Mouse (Mus musculus) lung, adult 2 months (tissue): ENCODE measurements around the gene Alox5. TPM values are rescaled to one million over a fixed set of nuclear protein-coding genes. Genes with fewer than 3 reads are reported as not detected.

Experiments
- DNase-seq: peaks from one replicate; pipeline ENCODE4 v3.0.0; 2022
- H3K4me1 ChIP-seq: fragments of 200-500 bp; 2 replicates; pipeline ENCODE4 v1.6.1; 2011; ENCODE audit warnings: low read length; ENCODE audit not compliant: control insufficient read depth, insufficient read depth
- H3K4me3 ChIP-seq: fragments of 200-500 bp; replicated peaks from 2 replicates; pipeline ENCODE3; 2011; ENCODE audit warnings: low read depth, mild to moderate bottlenecking, control low read depth, low read length; ENCODE audit errors: extremely low read depth
- CTCF ChIP-seq: fragments of 200-500 bp; IDR thresholded peaks from 2 replicates; pipeline ENCODE4 v1.5.1; 2011; ENCODE audit warnings: mild to moderate bottlenecking, low read length, control low read depth; ENCODE audit not compliant: insufficient read depth
- POLR2A ChIP-seq: fragments of 200-500 bp; IDR thresholded peaks from 2 replicates; pipeline ENCODE4 v1.6.1; 2011; ENCODE audit warnings: low read depth, mild to moderate bottlenecking, control low read depth, low read length, borderline replicate concordance; ENCODE audit errors: extremely low read depth
- WGBS: fragments of 180-500 bp; shearing (Covaris S2); methylation state at CpG from one replicate; pipeline ENCODE4 v1.1.7; 2018; 5-methylcytosine and 5-hydroxymethylcytosine counted together
- polyA plus RNA-seq: library from polyadenylated mRNA; depleted of rRNA; stranded (reverse); fragments of >200 nt; gene quantifications from 2 replicates; pipeline ENCODE4 v1.2.3, GENCODE M21; 2012

Gene Alox5
- polyA plus RNA-seq, 1 experiment = 9.1 TPM

DNA sequence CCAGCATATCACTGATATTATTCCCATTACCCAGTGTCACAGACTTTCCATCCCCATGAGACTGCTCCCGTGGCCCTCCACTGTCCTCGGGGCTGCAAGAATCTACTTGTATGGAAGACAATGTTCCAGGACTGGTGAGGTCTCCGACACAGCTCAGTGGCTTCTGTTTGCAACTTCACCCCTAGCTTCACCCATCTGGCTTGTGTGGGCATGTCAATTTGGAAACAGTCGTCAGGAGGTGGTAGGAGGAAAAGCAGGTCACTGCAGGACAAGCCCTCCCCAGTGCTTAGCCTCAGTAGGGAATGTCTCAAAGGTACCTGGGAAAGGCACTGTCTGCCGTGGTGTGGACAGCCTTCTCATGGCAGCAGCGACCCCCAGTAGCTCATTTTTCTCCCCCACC lies 41.3 kb downstream of the Alox5 start:
- 68% methylated on average over 6 of the region's 6 CpGs for WGBS
- no peak for TF ChIP-seq CTCF
- no peak for TF ChIP-seq POLR2A
- Histone ChIP-seq H3K4me3 (no peak overlapping the region), H3K4me1 (no peaks in the 10 kb centered on the region)
- DNase-seq = no peak

DNA sequence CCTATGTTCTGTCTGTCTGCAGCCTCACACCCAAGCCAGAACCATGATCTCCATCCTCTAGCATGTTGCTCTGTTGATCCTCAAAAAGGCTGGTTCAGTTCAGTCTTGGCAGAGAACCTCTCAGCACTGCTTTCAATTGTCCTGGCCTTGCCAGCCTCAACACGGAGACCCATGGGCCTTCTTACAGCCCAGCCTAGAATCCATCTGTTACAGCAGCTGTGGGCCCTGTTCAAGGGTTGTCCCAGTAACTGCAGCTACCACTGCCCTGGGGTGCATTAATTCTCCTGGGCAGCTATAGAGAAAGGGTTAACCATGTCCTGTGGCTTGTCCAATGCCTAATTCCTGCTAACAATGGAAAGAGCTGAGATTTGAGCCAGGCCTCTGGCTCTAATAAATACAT lies 42.5 kb downstream of the Alox5 start:
- WGBS = 76% methylated on average over 1 of the region's 1 CpGs
- no peak for TF ChIP-seq POLR2A
- no peak for TF ChIP-seq CTCF
- no peaks in the 10 kb centered on the region for H3K4me1 ChIP-seq
- no peak overlapping the region for H3K4me3 ChIP-seq
- no peak for DNase-seq

DNA sequence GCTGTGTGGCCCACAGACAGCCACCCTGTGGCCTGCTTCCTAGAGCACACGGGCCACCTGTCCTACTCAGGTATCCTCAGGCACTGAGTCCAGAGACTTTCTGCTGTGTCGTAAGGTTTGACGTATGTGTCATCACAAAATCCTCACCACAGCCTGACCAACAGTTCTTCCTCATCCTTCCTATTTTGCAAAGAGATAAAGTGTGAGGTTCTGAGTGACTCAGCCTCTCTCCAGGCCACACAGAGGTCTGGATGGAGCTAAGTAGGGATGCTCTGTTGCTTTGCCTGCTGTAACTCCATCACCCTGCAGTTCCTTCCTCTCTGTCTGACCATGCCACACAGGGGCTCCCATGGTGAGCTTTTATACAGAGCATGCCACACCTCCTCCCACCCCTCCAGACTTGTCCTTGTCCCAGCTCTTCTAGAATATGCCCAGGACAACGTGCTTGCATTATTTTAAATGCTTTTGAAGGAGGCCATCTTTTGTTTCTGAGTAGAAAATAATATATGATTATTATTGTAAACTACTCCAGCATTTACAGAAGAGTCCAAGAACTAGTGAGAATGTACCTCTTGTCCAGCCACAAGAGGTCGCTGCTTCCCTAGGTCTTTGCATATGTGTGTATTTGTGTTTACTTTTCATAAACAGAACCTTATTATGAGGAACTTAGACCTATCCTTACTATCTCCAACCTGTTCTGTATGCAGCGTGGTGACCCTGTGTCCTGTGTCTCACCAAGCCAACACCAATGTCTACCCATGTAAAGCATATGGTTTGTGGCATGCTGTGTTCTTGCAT lies 43.3 kb downstream of the Alox5 start:
- Histone ChIP-seq H3K4me1 (no peaks in the 10 kb centered on the region), H3K4me3 (no peak overlapping the region)
- WGBS = 60% methylated on average over 6 of the region's 6 CpGs
- no peak for TF ChIP-seq POLR2A
- TF ChIP-seq CTCF = no peak
- DNase-seq = no peak

DNA sequence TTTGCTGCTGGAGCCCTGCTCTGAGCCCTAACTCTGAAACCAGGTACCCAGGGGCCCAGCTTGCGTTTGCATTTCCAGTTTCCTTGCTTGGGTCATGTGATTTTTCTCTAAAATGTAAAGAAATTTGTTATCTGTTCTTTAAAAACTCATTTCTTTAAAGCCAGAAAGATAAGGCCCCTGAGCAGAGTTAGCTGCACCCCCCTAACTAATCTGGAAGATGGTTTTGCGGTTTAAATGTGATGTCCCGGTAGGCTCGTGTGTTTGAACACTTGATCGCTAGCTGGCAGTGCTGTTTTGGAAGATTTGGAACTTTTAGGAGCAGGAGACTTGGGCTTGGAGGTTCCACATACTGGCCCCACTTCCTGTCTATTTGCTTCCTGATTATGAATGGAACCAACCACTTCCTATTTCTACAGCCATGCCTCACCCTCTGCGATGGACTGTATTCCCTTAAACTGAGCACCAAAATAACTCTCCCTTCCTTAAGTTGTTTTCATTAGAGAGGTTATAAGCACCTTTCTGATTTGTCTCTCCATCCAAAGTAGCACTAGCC lies 44.9 kb downstream of the Alox5 start:
- DNase-seq = no peak
- 72% methylated on average over 6 of the region's 6 CpGs for WGBS
- TF ChIP-seq POLR2A = no peak
- TF ChIP-seq CTCF = no peak
- no peak overlapping the region for H3K4me3 ChIP-seq
- no peaks in the 10 kb centered on the region for H3K4me1 ChIP-seq

DNA sequence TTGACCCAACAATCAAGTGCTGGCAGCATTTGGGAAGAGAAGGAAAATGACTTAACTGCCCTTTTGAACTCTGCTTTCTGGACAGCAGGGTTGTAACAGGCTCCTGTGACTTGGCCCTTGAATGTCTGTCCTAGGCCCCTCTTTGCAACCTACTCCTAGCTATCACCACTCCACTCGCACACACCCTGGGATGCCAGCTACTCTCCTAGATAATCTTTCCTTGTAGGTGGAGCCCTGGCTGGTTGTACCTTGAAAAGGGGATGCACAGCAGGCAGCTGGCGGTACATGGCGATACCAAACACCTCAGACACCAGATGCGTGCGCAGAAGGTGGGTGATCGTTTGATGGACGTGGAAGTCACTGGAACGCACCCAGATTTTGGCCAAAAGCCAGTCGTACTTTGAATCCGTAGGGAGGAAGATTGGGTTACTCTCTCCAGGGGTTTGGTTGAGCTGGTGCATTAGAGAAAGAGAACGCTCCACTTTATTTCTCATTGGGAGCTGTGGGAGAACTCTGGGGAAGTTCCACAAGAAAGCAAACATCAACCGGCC lies 45.8 kb downstream of the Alox5 start:
- WGBS = 80% methylated on average over 12 of the region's 12 CpGs
- TF ChIP-seq POLR2A (no peak), CTCF (no peak)

GRCm38 (mm10) chr6:116412546-116413325 lies 48.2 kb downstream of the Alox5 start:
- 90% methylated on average over 14 of the region's 14 CpGs for WGBS
- Histone ChIP-seq H3K4me3 (no peak overlapping the region), H3K4me1 (no peaks in the 10 kb centered on the region)
- DNase-seq = no peak
- TF ChIP-seq POLR2A (no peak), CTCF (no peak)

More for the DNA sequence above, 45.8 kb downstream of the Alox5 start:
- Histone ChIP-seq H3K4me3 (no peak overlapping the region), H3K4me1 (no peaks in the 10 kb centered on the region)
- no peak for DNase-seq

DNA sequence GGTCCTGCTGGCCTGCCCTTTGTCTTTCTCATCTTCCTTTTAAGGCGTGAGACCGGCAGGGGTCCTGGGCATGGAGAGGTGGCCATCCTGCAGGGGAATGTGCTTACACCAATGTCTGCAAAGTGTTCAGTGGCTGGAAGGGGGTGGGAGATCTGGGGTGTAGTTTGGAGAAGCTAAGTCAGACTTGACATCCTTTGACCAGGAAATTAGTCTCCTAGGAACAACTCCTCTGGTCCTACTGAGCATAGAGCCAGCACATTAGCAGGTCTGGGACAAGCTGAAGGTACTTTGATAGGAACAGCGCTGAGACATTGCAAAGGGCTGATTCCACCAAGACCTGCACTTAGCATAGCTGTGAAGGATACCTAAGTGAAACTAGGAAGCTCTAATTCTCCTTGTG lies 49.3 kb downstream of the Alox5 start:
- no peak overlapping the region for H3K4me3 ChIP-seq
- 76% methylated on average over 3 of the region's 3 CpGs for WGBS
- TF ChIP-seq POLR2A (no peak), CTCF (no peak)
- no peaks in the 10 kb centered on the region for H3K4me1 ChIP-seq
- DNase-seq = no peak

DNA sequence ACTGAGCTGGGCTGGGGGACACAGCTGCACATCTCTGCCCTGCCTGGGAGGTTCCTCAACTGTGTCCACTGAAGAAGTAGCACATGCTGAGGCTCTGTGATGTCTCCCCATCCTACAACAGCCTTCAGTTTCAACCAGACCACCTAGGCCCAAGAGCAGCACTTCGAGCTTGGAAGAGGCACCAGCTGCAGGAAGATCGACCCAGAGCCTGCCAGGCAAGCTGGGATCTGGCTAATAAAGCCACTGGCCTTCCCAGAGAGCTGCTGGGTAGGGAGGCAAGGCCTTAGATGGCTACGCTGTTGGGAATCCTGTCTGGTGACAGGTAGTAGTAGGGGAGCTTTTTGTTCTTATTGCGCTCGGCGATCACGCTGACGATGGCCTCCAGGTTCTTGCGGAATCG lies 50.5 kb downstream of the Alox5 start:
- H3K4me1 ChIP-seq = no peaks in the 10 kb centered on the region
- H3K4me3 ChIP-seq = no peak overlapping the region
- TF ChIP-seq CTCF (no peak), POLR2A (no peak)
- WGBS = 97% methylated on average over 10 of the region's 10 CpGs
- no peak for DNase-seq

DNA sequence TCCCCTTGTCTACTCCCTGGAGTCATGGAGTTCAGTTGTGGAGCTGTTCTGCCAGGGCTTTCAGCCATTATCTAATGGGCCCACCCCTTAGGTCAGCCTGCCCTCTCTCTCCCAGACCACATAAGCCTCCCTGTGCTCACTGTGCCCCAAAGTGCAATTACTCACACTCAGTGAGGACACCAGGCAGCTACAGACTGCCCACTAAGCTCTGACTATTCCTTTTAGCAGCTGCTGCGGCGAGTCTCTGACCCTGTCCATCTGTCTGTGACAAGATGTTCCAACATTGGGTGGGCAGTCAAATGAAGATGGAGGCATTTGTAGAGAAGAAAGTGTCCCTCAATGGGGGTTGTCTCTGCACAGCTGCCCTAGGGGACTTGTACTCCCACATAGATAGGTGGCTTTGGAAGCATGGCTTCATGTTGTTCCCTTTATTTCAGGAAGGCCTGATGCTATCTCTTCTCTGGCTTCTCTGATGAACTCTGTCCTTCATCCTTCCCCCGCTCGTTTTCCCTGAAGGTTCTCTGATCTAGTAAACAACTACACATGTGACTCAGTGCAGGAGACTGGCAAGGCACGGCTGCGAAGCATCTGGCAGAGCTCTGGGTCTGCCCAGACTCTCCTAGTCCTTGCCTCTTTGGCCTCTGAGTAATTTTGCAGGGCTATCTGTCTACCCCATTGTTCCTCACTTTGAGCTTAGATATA lies 52.9 kb downstream of the Alox5 start:
- Histone ChIP-seq H3K4me3 (no peak overlapping the region), H3K4me1 (no peaks in the 10 kb centered on the region)
- TF ChIP-seq POLR2A (no peak), CTCF (no peak)
- DNase-seq = no peak
- 80% methylated on average over 6 of the region's 6 CpGs for whole genome bisulfite sequencing
